Mouse (Mus musculus): Measurements from ENCODE around the gene Krt6b. TPM values are rescaled to one million over a fixed set of nuclear protein-coding genes. Genes with fewer than 3 reads are reported as not detected.

The Krt6b gene
- total RNA-seq, 2 experiments from 2014 or later: not detected

Small RNAs within 50 kb of the gene (microRNA-seq; reads per million reads assigned to microRNA genes)
- gene Gm44323 (not detected), gene Gm44342 (not detected), gene Gm44383 (not detected), gene Gm44479 (not detected)

Other genes starting within 250 kb of the Krt6b start
- not detected for gene Krt87, start 241.5 kb downstream of the Krt6b start, total RNA-seq (2021)
- gene Krt88, start 232.5 kb downstream of the Krt6b start, total RNA-seq (2021): not detected
- not detected for gene Krt81, start 216.5 kb downstream of the Krt6b start, total RNA-seq (2021)
- gene Krt86, start 206.8 kb downstream of the Krt6b start, total RNA-seq (2021): not detected
- not detected for gene Krt83, start 188.8 kb downstream of the Krt6b start, total RNA-seq (2021)
- gene Gm49425, start 163.0 kb downstream of the Krt6b start, total RNA-seq (2021): not detected
- gene Krt84, start 147.5 kb downstream of the Krt6b start, total RNA-seq (2021): not detected
- gene Krt82, start 129.6 kb downstream of the Krt6b start, total RNA-seq (2021): not detected
- not detected for gene Krt90, start 117.3 kb downstream of the Krt6b start, total RNA-seq (2021)
- gene Krt75, start 106.4 kb downstream of the Krt6b start, total RNA-seq (2021): not detected
- gene Gm5414, start 52.1 kb downstream of the Krt6b start, total RNA-seq (2021): not detected
- not detected for gene Gm5478, start 32.9 kb downstream of the Krt6b start, total RNA-seq (2021)
- gene Krt6a, start 14.0 kb upstream of the Krt6b start, total RNA-seq (2021): not detected
- gene Krt5, start 32.6 kb upstream of the Krt6b start, total RNA-seq (2021): not detected
- not detected for gene Krt71, start 62.8 kb upstream of the Krt6b start, total RNA-seq (2021)
- gene Krt72, start 106.2 kb upstream of the Krt6b start, total RNA-seq (2021): not detected
- not detected for gene Krt73, start 122.1 kb upstream of the Krt6b start, total RNA-seq (2021)
- not detected for gene Krt2, start 137.9 kb upstream of the Krt6b start, total RNA-seq (2021)
- not detected for gene Krt1, start 170.5 kb upstream of the Krt6b start, total RNA-seq (2021)
- not detected for gene Krt77, start 189.4 kb upstream of the Krt6b start, total RNA-seq (2021)
- not detected for gene Krt76, start 212.6 kb upstream of the Krt6b start, total RNA-seq (2021)
- not detected for gene Krt4, start 244.4 kb upstream of the Krt6b start, total RNA-seq (2021)

All from heart, postnatal 25 days (tissue).